Mouse (Mus musculus) Muller cell, postnatal 12 days (primary cell): ENCODE measurements around the gene Atg10.

Experiments used
- DNase-seq: peaks from one replicate; pipeline ENCODE4 v3.0.0-alpha.2; 2015; ENCODE audit errors: inconsistent ontology term

Atg10 gene

GRCm38 (mm10) chr13:91118156-91118555, 105.6 kb downstream of the Atg10 start:
- DNase-seq: no peak

- no peak for DNase-seq
Observed at GRCm38 (mm10) chr13:91114880-91115279, 108.9 kb downstream of the Atg10 start.

- DNase-seq: no peak
Observed at GRCm38 (mm10) chr13:91107308-91107946, 116.3 kb downstream of the Atg10 start.

GRCm38 (mm10) chr13:91102238-91102637, 121.5 kb downstream of the Atg10 start:
- no peak for DNase-seq

GRCm38 (mm10) chr13:91100417-91100816, 123.4 kb downstream of the Atg10 start:
- DNase-seq: no peak

GRCm38 (mm10) chr13:91094851-91095250, 128.9 kb downstream of the Atg10 start:
- no peak for DNase-seq

- no peak for DNase-seq
Observed at GRCm38 (mm10) chr13:91094196-91094595, 129.6 kb downstream of the Atg10 start.

- DNase-seq: peak; percentile 47
Observed at GRCm38 (mm10) chr13:91093610-91094009, 130.2 kb downstream of the Atg10 start.

- peak; percentile 62 for DNase-seq
Observed at GRCm38 (mm10) chr13:91093162-91093561, 130.6 kb downstream of the Atg10 start.

GRCm38 (mm10) chr13:91091731-91092190, 132.0 kb downstream of the Atg10 start:
- no peak for DNase-seq

- no peak for DNase-seq
Observed at GRCm38 (mm10) chr13:91090861-91091730, 132.7 kb downstream of the Atg10 start.

GRCm38 (mm10) chr13:91086361-91086900, 137.3 kb downstream of the Atg10 start:
- DNase-seq: no peak

- no peak for DNase-seq
Observed at GRCm38 (mm10) chr13:91072351-91072750, 151.4 kb downstream of the Atg10 start.

- no peak for DNase-seq
Observed at GRCm38 (mm10) chr13:91060871-91061270, 162.9 kb downstream of the Atg10 start.

GRCm38 (mm10) chr13:91048171-91048570, 175.6 kb downstream of the Atg10 start:
- DNase-seq: no peak

GRCm38 (mm10) chr13:91046851-91047250, 176.9 kb downstream of the Atg10 start:
- no peak for DNase-seq

- peak; percentile 72 for DNase-seq
Observed at GRCm38 (mm10) chr13:91041236-91041635, 182.5 kb downstream of the Atg10 start.

- DNase-seq: no peak
Observed at GRCm38 (mm10) chr13:91040421-91040820, 183.3 kb downstream of the Atg10 start.

- DNase-seq: peak; percentile 60
Observed at GRCm38 (mm10) chr13:91039201-91039807, 184.5 kb downstream of the Atg10 start.

- peak; percentile 49 for DNase-seq
Observed at GRCm38 (mm10) chr13:91038636-91039035, 185.1 kb downstream of the Atg10 start.

GRCm38 (mm10) chr13:91038034-91038433, 185.7 kb downstream of the Atg10 start:
- peak; percentile 15 for DNase-seq

GRCm38 (mm10) chr13:91037405-91037804, 186.4 kb downstream of the Atg10 start:
- no peak for DNase-seq
